Mouse (Mus musculus): ENCODE measurements around the gene 1700016D06Rik. TPM values are rescaled to one million over a fixed set of nuclear protein-coding genes. Genes with fewer than 3 reads are reported as not detected.

The 1700016D06Rik gene
- polyA plus RNA-seq, 1 experiment from 2014 or later = not detected

DNA sequence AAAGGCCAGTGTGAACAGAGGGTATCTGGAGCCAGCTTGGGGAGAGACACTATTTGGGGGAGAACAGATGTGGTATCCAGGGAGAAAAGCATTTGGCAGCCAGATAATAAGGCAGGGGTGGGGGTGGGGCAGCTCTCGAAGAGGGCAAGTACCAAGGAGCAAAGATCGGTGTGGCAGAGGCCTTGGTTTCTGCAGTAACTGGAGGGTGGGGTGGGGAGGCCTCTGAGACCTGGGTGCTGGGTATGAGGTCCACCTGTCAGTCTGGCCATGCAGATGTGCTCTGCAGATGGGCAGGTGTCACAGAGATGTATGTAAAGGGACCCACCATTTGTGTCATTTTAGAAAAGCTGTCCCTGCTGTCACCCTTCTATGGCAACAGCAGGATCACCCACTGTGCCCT, 8.0 kb upstream of the 1700016D06Rik start:
- H3K9me3 ChIP-seq (ENCODE audit: control insufficient read depth, low read length) = no peaks in the 10 kb centered on the region
- no peak overlapping the region for H3K4me2 ChIP-seq (ENCODE audit: low read depth, severe bottlenecking)
- DNase-seq (ENCODE audit: low spot score) (no peak), ATAC-seq (ENCODE audit: insufficient number of reproducible peaks, low FRiP score, low TSS enrichment, low read depth) (no peak)
- WGBS = 52% methylated on average over 2 of the region's 2 CpGs
- H3K9ac ChIP-seq (ENCODE audit: low read length) = no peak overlapping the region
- H3K4me1 ChIP-seq (ENCODE audit: control insufficient read depth, insufficient read depth, low read length) = no peaks in the 10 kb centered on the region
- no peak overlapping the region for H3K4me3 ChIP-seq (ENCODE audit: low read depth, low read length)
- H3K27me3 ChIP-seq (ENCODE audit: control insufficient read depth, insufficient read depth, low read length) = no peaks in the 10 kb centered on the region
- H3K27ac ChIP-seq (replicated peaks; ENCODE audit: low read depth, low read length) = no peak overlapping the region
- no peaks in the 10 kb centered on the region for H3K36me3 ChIP-seq (ENCODE audit: control insufficient read depth, insufficient read depth, low read length)

DNA sequence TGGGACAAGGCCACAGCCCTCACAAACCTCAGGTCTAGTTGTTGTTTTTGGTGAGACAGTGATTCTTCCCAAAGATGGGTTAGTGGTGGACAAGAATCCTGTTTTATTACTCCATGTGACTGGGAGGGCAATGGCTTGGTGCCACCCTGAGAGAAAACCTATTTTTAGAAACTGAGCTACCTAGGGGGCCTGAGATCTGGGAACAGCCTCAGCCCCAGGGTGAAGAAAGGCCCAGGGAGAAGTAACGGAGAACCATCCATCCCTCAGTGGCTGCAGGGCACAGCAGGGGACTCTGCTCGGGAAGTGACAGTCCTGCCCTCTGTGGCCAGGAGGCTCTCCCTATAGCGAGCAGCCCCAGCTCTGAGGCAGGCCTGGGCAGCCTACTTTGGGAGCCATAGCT, 6.8 kb upstream of the 1700016D06Rik start:
- 24% methylated on average over 3 of the region's 3 CpGs for WGBS
- Histone ChIP-seq H3K9ac (ENCODE audit: low read length) (no peak overlapping the region; the same call in 1 of the 2 replicates), H3K36me3 (ENCODE audit: control insufficient read depth, insufficient read depth, low read length) (no peaks in the 10 kb centered on the region), H3K27me3 (ENCODE audit: control insufficient read depth, insufficient read depth, low read length) (no peaks in the 10 kb centered on the region), H3K27ac (replicated peaks; ENCODE audit: low read depth, low read length) (no peak overlapping the region), H3K4me1 (ENCODE audit: control insufficient read depth, insufficient read depth, low read length) (no peaks in the 10 kb centered on the region), H3K4me3 (ENCODE audit: low read depth, low read length) (no peak overlapping the region), H3K9me3 (ENCODE audit: control insufficient read depth, low read length) (no peaks in the 10 kb centered on the region), H3K4me2 (ENCODE audit: low read depth, severe bottlenecking) (no peak overlapping the region)
- no peak for DNase-seq (ENCODE audit: low spot score)
- ATAC-seq (ENCODE audit: insufficient number of reproducible peaks, low FRiP score, low TSS enrichment, low read depth) = no peak

DNA sequence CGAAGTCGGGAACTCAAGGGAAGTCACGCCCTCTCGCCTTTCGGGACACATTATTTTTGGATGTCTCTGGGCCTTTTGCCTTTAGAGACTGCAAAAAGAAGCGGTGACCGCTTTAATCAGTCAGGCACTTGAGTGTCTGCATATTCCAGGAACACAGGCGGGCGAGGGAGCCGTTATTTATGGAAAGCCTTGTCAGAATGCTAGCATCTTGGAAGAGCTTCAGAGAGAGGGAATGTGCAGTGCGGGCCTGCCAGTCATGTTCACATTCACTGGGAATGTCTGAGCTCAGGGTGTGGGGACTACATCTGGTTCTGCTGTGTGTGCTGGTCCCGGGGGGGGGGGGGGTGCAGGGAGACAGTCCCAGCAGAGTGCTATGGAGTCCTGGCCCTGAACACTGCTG, 5.0 kb upstream of the 1700016D06Rik start:
- Histone ChIP-seq H3K4me1 (ENCODE audit: control insufficient read depth, insufficient read depth, low read length) (no peaks in the 10 kb centered on the region), H3K27me3 (ENCODE audit: control insufficient read depth, insufficient read depth, low read length) (no peaks in the 10 kb centered on the region), H3K9ac (ENCODE audit: low read length) (no peak overlapping the region), H3K36me3 (ENCODE audit: control insufficient read depth, insufficient read depth, low read length) (no peaks in the 10 kb centered on the region), H3K27ac (replicated peaks; ENCODE audit: low read depth, low read length) (no peak overlapping the region), H3K9me3 (ENCODE audit: control insufficient read depth, low read length) (no peaks in the 10 kb centered on the region), H3K4me2 (ENCODE audit: low read depth, severe bottlenecking) (no peak overlapping the region), H3K4me3 (ENCODE audit: low read depth, low read length) (no peak overlapping the region)
- ATAC-seq (ENCODE audit: insufficient number of reproducible peaks, low FRiP score, low TSS enrichment, low read depth) (no peak), DNase-seq (ENCODE audit: low spot score) (no peak)
- WGBS = 90% methylated on average over 12 of the region's 12 CpGs

DNA sequence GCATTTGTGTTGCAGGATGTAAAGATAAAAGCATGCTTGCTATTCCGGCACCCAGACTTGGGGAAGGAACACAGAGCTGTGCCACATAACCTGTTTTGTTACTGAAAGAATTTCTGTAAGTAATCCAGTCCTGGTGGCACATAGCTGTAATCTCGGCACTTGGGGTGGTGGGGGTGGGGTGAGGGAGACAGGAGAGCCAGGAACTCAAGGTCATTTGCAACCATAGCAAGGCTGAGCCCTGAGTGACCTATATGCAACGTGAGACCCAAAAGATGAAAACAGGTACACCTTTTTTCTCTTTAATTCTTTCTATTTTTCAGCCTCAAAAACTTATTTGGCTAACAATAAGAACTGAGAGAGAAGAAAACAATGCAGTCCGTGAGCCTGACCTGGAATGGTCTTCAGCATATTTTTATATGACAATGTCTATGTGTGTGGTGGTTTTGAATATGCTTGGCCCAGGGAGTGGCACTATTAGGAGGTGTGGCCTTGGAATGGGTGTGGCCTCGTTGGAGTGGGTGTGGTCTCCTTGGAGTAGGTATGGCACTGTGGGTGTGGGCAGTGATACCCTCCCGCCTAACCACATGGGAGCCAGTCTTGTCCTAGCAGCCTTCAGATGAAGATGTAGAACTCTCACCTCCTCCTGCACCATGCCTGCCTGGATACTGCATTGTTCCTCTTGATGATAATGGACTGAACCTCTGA, 4.0 kb upstream of the 1700016D06Rik start:
- Histone ChIP-seq H3K9ac (ENCODE audit: low read length) (no peak overlapping the region), H3K27ac (replicated peaks; ENCODE audit: low read depth, low read length) (no peak overlapping the region)
- WGBS = 68% methylated on average over 6 of the region's 6 CpGs

DNA sequence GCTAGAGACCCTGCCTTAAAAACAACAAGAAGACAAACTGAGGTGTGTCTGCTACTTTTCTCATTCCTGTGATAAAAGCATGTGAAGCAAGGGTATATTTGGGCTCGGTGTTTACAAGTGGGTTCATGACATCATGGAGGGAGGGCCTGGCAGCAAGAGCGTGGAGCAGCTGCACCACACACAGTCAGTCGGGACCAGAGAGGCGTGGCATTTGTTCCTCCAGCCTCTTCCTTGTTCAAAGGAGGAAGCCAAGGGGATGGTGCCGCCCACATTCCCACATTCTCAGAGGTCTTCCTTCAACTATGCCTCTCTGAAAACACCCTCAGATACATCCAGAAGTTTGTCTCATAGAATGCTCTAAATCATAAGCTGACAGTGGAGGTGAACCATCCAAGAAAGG, 2.9 kb upstream of the 1700016D06Rik start:
- DNase-seq (ENCODE audit: low spot score) = no peak
- Histone ChIP-seq H3K27ac (replicated peaks; ENCODE audit: low read depth, low read length) (no peak overlapping the region), H3K4me3 (ENCODE audit: low read depth, low read length) (no peak overlapping the region), H3K4me1 (ENCODE audit: control insufficient read depth, insufficient read depth, low read length) (no peaks in the 10 kb centered on the region), H3K4me2 (ENCODE audit: low read depth, severe bottlenecking) (no peak overlapping the region), H3K9me3 (ENCODE audit: control insufficient read depth, low read length) (no peaks in the 10 kb centered on the region), H3K9ac (ENCODE audit: low read length) (no peak overlapping the region), H3K27me3 (ENCODE audit: control insufficient read depth, insufficient read depth, low read length) (no peaks in the 10 kb centered on the region), H3K36me3 (ENCODE audit: control insufficient read depth, insufficient read depth, low read length) (no peaks in the 10 kb centered on the region)
- no peak for ATAC-seq (ENCODE audit: insufficient number of reproducible peaks, low FRiP score, low TSS enrichment, low read depth)
- WGBS = 86% methylated on average over 5 of the region's 5 CpGs

More for the DNA sequence above, 4.0 kb upstream of the 1700016D06Rik start:
- DNase-seq (ENCODE audit: low spot score) = no peak
- no peak for ATAC-seq (ENCODE audit: insufficient number of reproducible peaks, low FRiP score, low TSS enrichment, low read depth)
- no peak overlapping the region for H3K4me3 ChIP-seq (ENCODE audit: low read depth, low read length)
- H3K36me3 ChIP-seq (ENCODE audit: control insufficient read depth, insufficient read depth, low read length) = no peaks in the 10 kb centered on the region
- H3K9me3 ChIP-seq (ENCODE audit: control insufficient read depth, low read length) = no peaks in the 10 kb centered on the region
- no peak overlapping the region for H3K4me2 ChIP-seq (ENCODE audit: low read depth, severe bottlenecking)
- no peaks in the 10 kb centered on the region for H3K27me3 ChIP-seq (ENCODE audit: control insufficient read depth, insufficient read depth, low read length)
- H3K4me1 ChIP-seq (ENCODE audit: control insufficient read depth, insufficient read depth, low read length) = no peaks in the 10 kb centered on the region

DNA sequence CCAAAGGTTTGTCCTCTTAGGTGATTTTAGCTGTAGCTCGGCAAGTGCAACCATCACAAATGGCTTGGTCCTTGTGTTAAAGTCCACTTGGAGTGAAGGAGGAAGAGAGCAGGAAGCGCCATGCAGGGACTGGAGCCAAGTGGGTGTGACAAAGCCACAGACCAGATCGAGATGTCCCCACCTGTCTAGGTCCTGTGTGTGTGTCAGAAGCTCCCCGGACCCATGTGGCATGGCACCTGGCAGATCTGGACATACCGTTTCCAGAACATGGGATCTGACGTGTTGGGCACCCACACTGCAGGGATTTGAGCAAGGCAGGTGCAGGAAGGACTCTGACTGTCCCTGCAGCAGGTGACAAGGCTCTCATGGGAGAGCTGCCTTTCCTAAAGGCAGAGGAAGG, 565 bp upstream of the 1700016D06Rik start:
- no peak overlapping the region for H3K9ac ChIP-seq (ENCODE audit: low read length)
- ATAC-seq (ENCODE audit: insufficient number of reproducible peaks, low FRiP score, low TSS enrichment, low read depth) (no peak), DNase-seq (ENCODE audit: low spot score) (no peak)
- no peaks in the 10 kb centered on the region for H3K4me1 ChIP-seq (ENCODE audit: control insufficient read depth, insufficient read depth, low read length)
- WGBS = 85% methylated on average over 6 of the region's 6 CpGs
- H3K4me3 ChIP-seq (ENCODE audit: low read depth, low read length) = no peak overlapping the region
- H3K27me3 ChIP-seq (ENCODE audit: control insufficient read depth, insufficient read depth, low read length) = no peaks in the 10 kb centered on the region
- no peaks in the 10 kb centered on the region for H3K36me3 ChIP-seq (ENCODE audit: control insufficient read depth, insufficient read depth, low read length)
- H3K4me2 ChIP-seq (ENCODE audit: low read depth, severe bottlenecking) = no peak overlapping the region
- no peaks in the 10 kb centered on the region for H3K9me3 ChIP-seq (ENCODE audit: control insufficient read depth, low read length)
- no peak overlapping the region for H3K27ac ChIP-seq (replicated peaks; ENCODE audit: low read depth, low read length)

DNA sequence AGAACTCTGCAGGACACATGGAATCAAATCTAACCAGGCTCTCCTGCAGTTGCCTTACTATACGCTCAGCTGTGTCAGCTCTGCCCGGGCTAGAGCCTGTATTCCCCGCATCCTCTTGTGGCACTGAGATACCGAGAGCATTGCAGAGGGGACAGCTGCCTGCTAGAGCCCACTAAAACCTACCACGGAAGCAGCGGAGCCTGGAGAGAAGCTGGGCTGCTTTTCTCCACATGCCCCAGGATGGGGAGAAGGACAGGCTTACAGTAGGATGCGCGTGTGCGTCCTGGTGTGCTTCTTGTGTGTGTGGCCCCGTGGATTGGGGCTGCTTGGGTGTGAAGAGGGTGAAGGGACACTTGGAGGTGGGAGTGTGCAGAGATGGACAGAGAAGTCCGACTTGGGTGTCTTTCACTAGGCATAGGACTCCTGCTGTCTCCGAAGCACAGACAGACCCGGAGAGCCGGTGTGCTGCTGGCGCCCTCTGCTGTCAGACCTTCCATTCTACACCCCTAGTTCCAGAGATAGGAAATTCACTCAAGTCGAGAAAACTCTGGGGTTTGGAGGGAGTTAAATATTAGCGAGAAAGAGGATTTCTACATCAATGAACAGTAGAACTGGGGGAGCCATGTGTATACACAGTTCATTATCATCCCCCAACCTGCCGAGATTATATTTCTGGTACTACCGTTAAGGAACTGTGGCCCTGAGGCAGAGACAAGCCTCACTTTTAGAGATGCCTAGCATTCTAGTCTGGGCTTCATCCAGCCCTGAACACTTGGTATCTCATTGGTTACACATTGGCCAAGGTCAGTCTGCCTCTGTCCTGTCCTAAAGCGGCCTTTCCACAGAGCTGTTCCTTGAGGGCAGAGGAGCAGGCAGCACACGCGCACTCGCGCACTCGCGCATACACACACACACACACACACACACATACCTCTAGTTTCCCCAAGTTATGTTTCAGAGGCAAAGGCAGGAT, 517 bp downstream of the 1700016D06Rik start:
- H3K4me2 ChIP-seq (ENCODE audit: low read depth, severe bottlenecking) = peak overlapping the region; percentile 30; the same call in 1 of the 2 replicates
- H3K4me1 ChIP-seq (ENCODE audit: control insufficient read depth, insufficient read depth, low read length) = no peaks in the 10 kb centered on the region
- H3K9ac ChIP-seq (ENCODE audit: low read length) = no peak overlapping the region
- ATAC-seq (ENCODE audit: insufficient number of reproducible peaks, low FRiP score, low TSS enrichment, low read depth) = peak; percentile 76; the same call in 1 of the 2 replicates
- H3K9me3 ChIP-seq (ENCODE audit: control insufficient read depth, low read length) = no peaks in the 10 kb centered on the region
- WGBS = 38% methylated on average over 26 of the region's 26 CpGs
- DNase-seq (ENCODE audit: low spot score) = peak; percentile 90
- no peaks in the 10 kb centered on the region for H3K27me3 ChIP-seq (ENCODE audit: control insufficient read depth, insufficient read depth, low read length)
- H3K27ac ChIP-seq (replicated peaks; ENCODE audit: low read depth, low read length) = no peak overlapping the region
- no peaks in the 10 kb centered on the region for H3K36me3 ChIP-seq (ENCODE audit: control insufficient read depth, insufficient read depth, low read length)
- no peak overlapping the region for H3K4me3 ChIP-seq (ENCODE audit: low read depth, low read length)

DNA sequence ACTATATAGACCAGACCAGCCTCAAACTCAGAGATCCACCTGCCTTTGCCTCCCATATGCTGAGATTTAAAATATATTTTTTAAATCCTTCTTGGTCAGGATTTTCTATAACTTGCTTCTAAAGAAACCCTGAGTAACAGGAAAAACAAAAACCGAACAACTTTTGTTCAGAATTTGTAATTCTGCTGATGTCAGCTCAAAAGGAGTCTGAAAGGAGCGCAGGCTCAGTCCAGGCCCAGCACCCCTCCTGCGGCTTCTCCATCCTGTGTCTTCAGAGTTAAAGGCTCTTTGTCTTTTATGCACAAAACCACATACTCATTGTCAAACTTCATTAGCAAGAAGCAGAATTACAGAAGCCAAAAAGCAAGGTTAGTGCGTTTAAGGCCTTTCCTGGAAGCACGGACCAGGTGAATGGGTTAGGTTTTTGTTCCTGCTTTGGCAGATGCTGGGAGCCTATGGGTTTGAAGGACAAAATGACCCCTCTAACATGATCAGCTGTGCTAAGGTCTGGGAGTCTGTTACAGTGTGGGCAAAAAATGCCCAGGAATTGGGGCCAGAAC, 1.3 kb downstream of the 1700016D06Rik start:
- no peak for DNase-seq (ENCODE audit: low spot score)
- H3K4me3 ChIP-seq (ENCODE audit: low read depth, low read length) = no peak overlapping the region
- no peaks in the 10 kb centered on the region for H3K4me1 ChIP-seq (ENCODE audit: control insufficient read depth, insufficient read depth, low read length)
- no peaks in the 10 kb centered on the region for H3K27me3 ChIP-seq (ENCODE audit: control insufficient read depth, insufficient read depth, low read length)
- H3K9ac ChIP-seq (ENCODE audit: low read length) = no peak overlapping the region
- H3K9me3 ChIP-seq (ENCODE audit: control insufficient read depth, low read length) = no peaks in the 10 kb centered on the region
- no peak overlapping the region for H3K27ac ChIP-seq (replicated peaks; ENCODE audit: low read depth, low read length)
- WGBS = 83% methylated on average over 5 of the region's 5 CpGs
- no peak overlapping the region for H3K4me2 ChIP-seq (ENCODE audit: low read depth, severe bottlenecking)
- no peak for ATAC-seq (ENCODE audit: insufficient number of reproducible peaks, low FRiP score, low TSS enrichment, low read depth)
- no peaks in the 10 kb centered on the region for H3K36me3 ChIP-seq (ENCODE audit: control insufficient read depth, insufficient read depth, low read length)
